Mouse (Mus musculus) frontal cortex, adult (tissue): ENCODE measurements at regions not wholly inside any gene's neighbourhood (a gene's known extent, or its start where the extent isn't known, plus 50 kb on each side); places are given as distances from the start of the nearest gene placed in this dataset.

Source experiments
- ATAC-seq: cut with Nextera tagmentation; 2 replicates; pipeline ENCODE4 v1.9.2; 2017; ENCODE audit warnings: mild to moderate bottlenecking, moderate library complexity, mixed read lengths; ENCODE audit not compliant: low TSS enrichment

DNA sequence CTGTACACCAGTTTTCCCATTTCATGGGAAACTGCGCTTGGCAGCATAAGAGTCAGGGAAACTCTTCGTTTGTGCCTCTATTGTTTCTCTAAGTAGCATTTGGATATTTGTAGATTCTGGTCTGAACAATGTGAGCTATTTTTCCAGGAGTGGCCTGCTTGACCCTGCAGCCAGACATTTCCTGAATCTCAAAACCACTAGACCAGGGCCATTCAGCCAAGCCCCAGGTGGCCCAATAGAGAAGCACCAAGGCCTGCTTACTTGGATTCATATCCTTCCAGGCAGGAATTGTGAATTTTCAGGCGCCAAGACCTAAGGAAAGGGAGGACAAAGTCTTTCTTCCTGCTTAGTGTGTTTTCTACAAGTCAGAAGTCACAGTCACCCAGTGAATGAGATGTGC lies 85.9 kb upstream of the Hs3st1 start:
- ATAC-seq = no peak

DNA sequence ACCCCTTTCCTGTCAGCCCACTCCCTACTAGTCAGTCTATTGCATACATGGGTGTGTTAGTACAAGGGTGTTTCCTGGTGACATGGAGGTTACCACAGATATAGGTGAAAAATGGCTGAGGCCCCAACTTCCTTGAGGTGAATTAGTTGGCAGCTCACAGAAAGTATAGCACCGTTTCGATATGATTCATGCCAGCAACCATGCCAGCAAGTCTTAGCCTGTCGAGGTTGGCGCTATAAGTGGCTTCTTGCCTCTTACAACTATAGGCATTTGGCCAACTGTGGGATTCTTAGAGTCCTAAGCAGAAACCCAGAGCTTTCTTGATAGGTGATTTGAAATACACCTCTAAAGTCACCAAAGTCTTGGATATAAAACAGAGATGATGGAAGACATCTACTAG lies 85.3 kb upstream of the Hs3st1 start:
- ATAC-seq = no peak

DNA sequence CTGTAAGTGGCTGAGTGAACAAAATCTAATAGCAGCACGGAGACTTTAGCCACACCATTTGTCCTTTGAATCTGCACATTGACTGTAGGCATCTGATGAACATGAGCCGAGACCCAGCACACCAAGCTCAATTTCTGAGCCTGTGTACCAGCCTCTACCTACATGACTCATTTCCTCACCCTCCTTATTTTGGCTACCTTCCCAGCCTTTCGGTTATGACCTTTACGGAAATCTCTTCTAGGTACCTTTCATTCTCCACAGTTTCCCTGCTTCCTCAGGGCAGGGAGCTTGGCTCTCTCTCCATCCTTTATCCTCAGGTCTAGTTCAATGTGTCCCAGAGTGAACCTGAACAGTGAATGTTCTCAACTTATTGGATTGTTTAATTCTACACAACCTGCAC lies 77.3 kb upstream of the Hs3st1 start:
- no peak for ATAC-seq

DNA sequence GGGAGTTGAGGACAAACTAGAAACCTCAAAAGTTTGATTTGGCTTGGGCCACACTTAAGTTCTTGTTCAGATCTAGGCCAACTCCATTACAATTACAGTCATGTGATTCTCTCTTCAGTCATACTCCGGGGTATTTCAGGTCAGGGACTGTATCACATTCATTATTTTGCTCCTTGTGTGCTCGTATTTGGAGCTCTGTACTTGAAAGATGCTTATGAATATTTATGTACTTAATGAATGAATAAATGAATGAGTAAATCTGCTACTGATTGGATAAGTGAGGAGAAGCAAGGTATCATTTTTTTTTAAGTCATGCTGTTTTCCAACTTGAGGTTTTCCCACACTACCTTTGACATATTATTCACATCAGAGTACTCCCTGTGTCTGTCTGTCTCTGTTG lies 69.4 kb upstream of the Hs3st1 start:
- no peak for ATAC-seq

DNA sequence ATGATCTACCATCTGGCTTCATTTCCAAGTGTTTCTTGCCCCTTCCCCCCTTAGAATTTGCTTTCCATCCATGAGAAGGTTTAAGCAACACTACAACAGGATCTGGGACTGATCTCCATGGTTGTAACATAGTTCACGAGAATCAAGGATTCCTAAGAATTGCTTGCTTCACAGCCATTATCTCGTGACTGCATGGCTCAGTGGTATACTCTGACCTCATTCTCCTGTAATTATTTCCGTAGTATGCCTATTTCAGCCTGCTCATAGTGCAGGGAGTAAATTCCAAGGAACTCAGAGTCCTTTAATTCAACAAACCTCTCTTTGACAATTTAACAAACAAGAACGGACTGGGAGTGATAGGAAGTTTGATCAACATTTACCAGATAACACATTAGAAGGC lies 51.4 kb upstream of the Hs3st1 start:
- ATAC-seq = no peak
